Mouse (Mus musculus): ENCODE results near the gene Ctnnbl1.

Ctnnbl1 gene

GRCm38 (mm10) chr2:157750926-157751588 lies 13.9 kb downstream of the Ctnnbl1 start:
- DNase-seq (ENCODE audit: low read depth, low spot score): no peak

- no peak for DNase-seq (ENCODE audit: low read depth, low spot score)
Observed at GRCm38 (mm10) chr2:157751589-157752373, 14.6 kb downstream of the Ctnnbl1 start.

GRCm38 (mm10) chr2:157752374-157752743 lies 15.2 kb downstream of the Ctnnbl1 start:
- no peak for DNase-seq (ENCODE audit: low read depth, low spot score)

GRCm38 (mm10) chr2:157755771-157756170 lies 18.6 kb downstream of the Ctnnbl1 start:
- no peak for DNase-seq (ENCODE audit: low read depth, low spot score)

- DNase-seq (ENCODE audit: low read depth, low spot score): no peak
Observed at GRCm38 (mm10) chr2:157756193-157756592, 19.0 kb downstream of the Ctnnbl1 start.

- no peak for DNase-seq (ENCODE audit: low read depth, low spot score)
Observed at GRCm38 (mm10) chr2:157758395-157758794, 21.2 kb downstream of the Ctnnbl1 start.

- DNase-seq (ENCODE audit: low read depth, low spot score): no peak
Observed at GRCm38 (mm10) chr2:157759717-157760116, 22.5 kb downstream of the Ctnnbl1 start.

GRCm38 (mm10) chr2:157762903-157763302 lies 25.7 kb downstream of the Ctnnbl1 start:
- DNase-seq (ENCODE audit: low read depth, low spot score): no peak

- DNase-seq (ENCODE audit: low read depth, low spot score): no peak
Observed at GRCm38 (mm10) chr2:157766591-157766990, 29.4 kb downstream of the Ctnnbl1 start.

GRCm38 (mm10) chr2:157768682-157769429 lies 31.7 kb downstream of the Ctnnbl1 start:
- peak; percentile 22 for DNase-seq (ENCODE audit: low read depth, low spot score)

- no peak for DNase-seq (ENCODE audit: low read depth, low spot score)
Observed at GRCm38 (mm10) chr2:157770761-157771160, 33.6 kb downstream of the Ctnnbl1 start.

GRCm38 (mm10) chr2:157773661-157774060 lies 36.5 kb downstream of the Ctnnbl1 start:
- DNase-seq (ENCODE audit: low read depth, low spot score): no peak

- DNase-seq (ENCODE audit: low read depth, low spot score): no peak
Observed at GRCm38 (mm10) chr2:157775957-157776356, 38.8 kb downstream of the Ctnnbl1 start.

- no peak for DNase-seq (ENCODE audit: low read depth, low spot score)
Observed at GRCm38 (mm10) chr2:157780956-157781355, 43.8 kb downstream of the Ctnnbl1 start.

- DNase-seq (ENCODE audit: low read depth, low spot score): no peak
Observed at GRCm38 (mm10) chr2:157783152-157783551, 46.0 kb downstream of the Ctnnbl1 start.

- DNase-seq (ENCODE audit: low read depth, low spot score): no peak
Observed at GRCm38 (mm10) chr2:157784238-157784637, 47.0 kb downstream of the Ctnnbl1 start.

GRCm38 (mm10) chr2:157784647-157785046 lies 47.4 kb downstream of the Ctnnbl1 start:
- peak; percentile 58 for DNase-seq (ENCODE audit: low read depth, low spot score)

- no peak for DNase-seq (ENCODE audit: low read depth, low spot score)
Observed at GRCm38 (mm10) chr2:157789226-157789625, 52.0 kb downstream of the Ctnnbl1 start.

- DNase-seq (ENCODE audit: low read depth, low spot score): no peak
Observed at GRCm38 (mm10) chr2:157790836-157791495, 53.8 kb downstream of the Ctnnbl1 start.

GRCm38 (mm10) chr2:157791528-157792162 lies 54.4 kb downstream of the Ctnnbl1 start:
- DNase-seq (ENCODE audit: low read depth, low spot score): no peak

GRCm38 (mm10) chr2:157792840-157793552 lies 55.8 kb downstream of the Ctnnbl1 start:
- no peak for DNase-seq (ENCODE audit: low read depth, low spot score)
